Mouse (Mus musculus): Measurements from ENCODE around the gene Ccp110. TPM values are rescaled to one million over a fixed set of nuclear protein-coding genes. Genes with fewer than 3 reads are reported as not detected.

Ccp110 gene
- polyA plus RNA-seq, 1 experiment: 72.8 TPM

GRCm38 (mm10) chr7:118775991-118776390 is 63.6 kb downstream of the Ccp110 start:
- H3K27me3 ChIP-seq (ENCODE audit: control insufficient read depth, insufficient read depth, low read length): no peaks in the 10 kb centered on the region
- TF ChIP-seq CTCF (IDR thresholded peaks at IDR 0.05; ENCODE audit: borderline replicate concordance, insufficient read depth, low read depth, low read length) (no peak), POLR2A (IDR thresholded peaks at IDR 0.05; ENCODE audit: borderline replicate concordance, insufficient read depth, low read length) (no peak)
- 45% methylated on average over 7 of the region's 7 CpGs for WGBS

GRCm38 (mm10) chr7:118776491-118776890 is 64.1 kb downstream of the Ccp110 start:
- Histone ChIP-seq H3K27me3 (ENCODE audit: control insufficient read depth, insufficient read depth, low read length) (no peaks in the 10 kb centered on the region), H3K4me3 (replicated peaks; ENCODE audit: insufficient read depth, low read depth, low read length) (no peak overlapping the region), H3K27ac (ENCODE audit: insufficient read depth, low read length) (no peak overlapping the region), H3K4me1 (ENCODE audit: control insufficient read depth, insufficient read depth, low read length) (peaks cover 46% of the 10 kb centered on the region)
- 79% methylated on average over 9 of the region's 9 CpGs for WGBS
- no peak for DNase-seq
- TF ChIP-seq CTCF (IDR thresholded peaks at IDR 0.05; ENCODE audit: borderline replicate concordance, insufficient read depth, low read depth, low read length): no peak
- TF ChIP-seq POLR2A (IDR thresholded peaks at IDR 0.05; ENCODE audit: borderline replicate concordance, insufficient read depth, low read length): no peak

More at GRCm38 (mm10) chr7:118775991-118776390, 63.6 kb downstream of the Ccp110 start:
- Histone ChIP-seq H3K27ac (ENCODE audit: insufficient read depth, low read length) (peak overlapping the region; percentile 36; the same call in 1 of the 2 replicates), H3K4me3 (replicated peaks; ENCODE audit: insufficient read depth, low read depth, low read length) (no peak overlapping the region), H3K4me1 (ENCODE audit: control insufficient read depth, insufficient read depth, low read length) (peaks cover 46% of the 10 kb centered on the region)
- peak; percentile 36 to 46 for DNase-seq

GRCm38 (mm10) chr7:118777598-118778394 is 65.4 kb downstream of the Ccp110 start:
- no peak for TF ChIP-seq POLR2A (IDR thresholded peaks at IDR 0.05; ENCODE audit: borderline replicate concordance, insufficient read depth, low read length)
- no peak for TF ChIP-seq CTCF (IDR thresholded peaks at IDR 0.05; ENCODE audit: borderline replicate concordance, insufficient read depth, low read depth, low read length)
- Histone ChIP-seq H3K27me3 (ENCODE audit: control insufficient read depth, insufficient read depth, low read length) (no peaks in the 10 kb centered on the region), H3K27ac (ENCODE audit: insufficient read depth, low read length) (peak overlapping the region; percentile 74), H3K4me3 (replicated peaks; ENCODE audit: insufficient read depth, low read depth, low read length) (no peak overlapping the region), H3K4me1 (ENCODE audit: control insufficient read depth, insufficient read depth, low read length) (peaks cover 46% of the 10 kb centered on the region)
- 60% methylated on average over 10 of the region's 10 CpGs for WGBS
- peak; percentile 65 to 74 for DNase-seq

- 6% methylated on average over 6 of the region's 6 CpGs for WGBS
- peak; percentile 81 to 95 for DNase-seq
- TF ChIP-seq POLR2A (IDR thresholded peaks at IDR 0.05; ENCODE audit: borderline replicate concordance, insufficient read depth, low read length) (no peak; the same call in 1 of the 2 replicates), CTCF (IDR thresholded peaks at IDR 0.05; ENCODE audit: borderline replicate concordance, insufficient read depth, low read depth, low read length) (no peak)
- no peak overlapping the region for H3K4me3 ChIP-seq (replicated peaks; ENCODE audit: insufficient read depth, low read depth, low read length)
- peaks cover 46% of the 10 kb centered on the region for H3K4me1 ChIP-seq (ENCODE audit: control insufficient read depth, insufficient read depth, low read length)
- no peaks in the 10 kb centered on the region for H3K27me3 ChIP-seq (ENCODE audit: control insufficient read depth, insufficient read depth, low read length)
- H3K27ac ChIP-seq (ENCODE audit: insufficient read depth, low read length): peak overlapping the region; percentile 74; the same call in 1 of the 2 replicates
Observed at GRCm38 (mm10) chr7:118778561-118778960, 66.2 kb downstream of the Ccp110 start.

- WGBS: 72% methylated on average over 11 of the region's 11 CpGs
- no peaks in the 10 kb centered on the region for H3K27me3 ChIP-seq (ENCODE audit: control insufficient read depth, insufficient read depth, low read length)
- no peak overlapping the region for H3K4me3 ChIP-seq (replicated peaks; ENCODE audit: insufficient read depth, low read depth, low read length)
- no peak overlapping the region for H3K27ac ChIP-seq (ENCODE audit: insufficient read depth, low read length)
- DNase-seq: no peak
- TF ChIP-seq POLR2A (IDR thresholded peaks at IDR 0.05; ENCODE audit: borderline replicate concordance, insufficient read depth, low read length) (no peak), CTCF (IDR thresholded peaks at IDR 0.05; ENCODE audit: borderline replicate concordance, insufficient read depth, low read depth, low read length) (no peak)
- peaks cover 19% of the 10 kb centered on the region for H3K4me1 ChIP-seq (ENCODE audit: control insufficient read depth, insufficient read depth, low read length)
Observed at GRCm38 (mm10) chr7:118783305-118784001, 71.1 kb downstream of the Ccp110 start.

GRCm38 (mm10) chr7:118786091-118786490 is 73.7 kb downstream of the Ccp110 start:
- Histone ChIP-seq H3K27me3 (ENCODE audit: control insufficient read depth, insufficient read depth, low read length) (no peaks in the 10 kb centered on the region), H3K27ac (ENCODE audit: insufficient read depth, low read length) (no peak overlapping the region), H3K4me3 (replicated peaks; ENCODE audit: insufficient read depth, low read depth, low read length) (no peak overlapping the region), H3K4me1 (ENCODE audit: control insufficient read depth, insufficient read depth, low read length) (peaks cover 3% of the 10 kb centered on the region; the same call in 1 of the 2 replicates)
- DNase-seq: no peak
- no peak for TF ChIP-seq CTCF (IDR thresholded peaks at IDR 0.05; ENCODE audit: borderline replicate concordance, insufficient read depth, low read depth, low read length)
- no peak for TF ChIP-seq POLR2A (IDR thresholded peaks at IDR 0.05; ENCODE audit: borderline replicate concordance, insufficient read depth, low read length)
- WGBS: 86% methylated on average over 6 of the region's 6 CpGs

Other genes starting within 250 kb of the Ccp110 start
- gene Itpripl2, start 220.6 kb upstream of the Ccp110 start, polyA plus RNA-seq (2012; rRNA removed): 1.9 TPM in 2 replicates
- gene Coq7, start 179.2 kb upstream of the Ccp110 start, polyA plus RNA-seq (2012; rRNA removed): 82.5 and 93.2 TPM in 2 replicates
- gene Tmc7, start 127.8 kb upstream of the Ccp110 start, polyA plus RNA-seq (2012; rRNA removed): 16.7 and 16.9 TPM in 2 replicates
- 0.13 and 0.22 TPM in 2 replicates for gene Tmc5, start 115.3 kb upstream of the Ccp110 start, polyA plus RNA-seq (2012; rRNA removed)
- gene Gde1, start 6.8 kb upstream of the Ccp110 start, polyA plus RNA-seq (2012; rRNA removed): 345 and 354 TPM in 2 replicates
- 72.3 and 74.3 TPM in 2 replicates for gene Vps35l, start 27.7 kb downstream of the Ccp110 start, polyA plus RNA-seq (2012; rRNA removed)
- 5.9 and 7.4 TPM in 2 replicates for gene Iqck, start 143.2 kb downstream of the Ccp110 start, polyA plus RNA-seq (2012; rRNA removed)
- gene Knop1, start 143.7 kb downstream of the Ccp110 start, polyA plus RNA-seq (2012; rRNA removed): 16.4 and 16.9 TPM in 2 replicates

Data from cerebellum, adult 2 months (tissue).